Mouse (Mus musculus) ovary, postnatal 14 days (tissue): ENCODE measurements around the gene Hoxc4.

ENCODE experiments used
- DNase-seq: peaks from one replicate; pipeline ENCODE4 v3.0.0; 2022; ENCODE audit warnings: low spot score

Gene Hoxc4

DNA sequence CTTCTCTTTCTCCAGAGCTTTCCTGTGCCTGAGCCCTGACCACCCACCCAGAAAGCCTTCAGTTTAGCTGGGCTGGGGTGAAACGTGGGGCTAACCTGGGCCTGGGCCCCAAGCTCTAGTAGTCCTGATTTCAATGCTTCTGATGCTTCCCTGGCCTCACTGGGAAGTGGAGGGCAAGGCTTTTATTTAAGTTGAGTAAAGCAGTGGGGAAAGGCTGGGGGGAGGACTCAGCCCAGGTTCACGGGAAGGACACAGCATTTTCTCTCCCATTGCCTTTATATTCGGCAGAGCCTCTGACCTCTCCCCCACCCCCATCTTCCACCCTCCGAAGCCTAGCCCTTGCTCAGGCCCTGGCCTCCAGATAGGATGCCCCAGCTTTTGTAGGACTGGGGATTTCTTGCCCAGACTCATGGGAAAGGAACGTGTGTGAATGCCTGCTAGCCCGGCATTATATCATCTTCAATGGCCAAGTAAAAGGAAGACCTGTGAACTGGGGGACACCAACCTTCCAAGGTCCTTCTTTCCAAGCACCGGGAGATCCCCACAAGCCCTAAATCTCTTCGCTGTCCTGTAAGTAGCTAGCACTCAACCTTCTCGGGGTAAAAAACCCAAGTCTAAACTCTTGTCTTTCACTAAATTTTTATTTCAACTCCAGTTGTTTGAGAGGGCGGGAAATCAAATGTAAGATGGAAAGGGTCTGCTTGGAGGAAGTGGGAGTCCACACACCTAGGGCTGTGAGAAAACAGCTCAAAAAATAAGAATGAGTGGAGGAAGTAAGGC, 20.2 kb downstream of the Hoxc4 start:
- no peak for DNase-seq

GRCm38 (mm10) chr15:103039609-103040008, 20.9 kb downstream of the Hoxc4 start:
- DNase-seq = no peak

DNA sequence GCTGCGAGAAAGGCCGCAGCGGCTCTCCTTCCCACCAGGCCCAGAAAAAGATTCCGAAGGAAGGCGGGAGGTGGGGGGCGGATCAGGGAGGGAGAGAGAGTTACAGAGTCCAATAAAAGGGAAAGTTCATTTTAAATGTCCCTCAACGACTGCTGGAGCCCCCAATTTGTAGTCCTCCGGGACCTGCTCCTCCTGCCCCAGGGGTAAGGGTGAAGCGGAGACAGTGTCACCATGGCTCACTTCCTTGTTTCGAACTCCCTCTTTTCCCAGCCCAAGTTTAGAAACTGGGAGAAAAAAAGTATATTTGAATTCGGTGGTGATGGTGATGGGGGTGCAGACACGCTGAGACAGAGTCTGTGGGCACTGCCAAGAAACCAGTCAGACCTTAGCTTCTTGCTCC, 21.9 kb downstream of the Hoxc4 start:
- no peak for DNase-seq

DNA sequence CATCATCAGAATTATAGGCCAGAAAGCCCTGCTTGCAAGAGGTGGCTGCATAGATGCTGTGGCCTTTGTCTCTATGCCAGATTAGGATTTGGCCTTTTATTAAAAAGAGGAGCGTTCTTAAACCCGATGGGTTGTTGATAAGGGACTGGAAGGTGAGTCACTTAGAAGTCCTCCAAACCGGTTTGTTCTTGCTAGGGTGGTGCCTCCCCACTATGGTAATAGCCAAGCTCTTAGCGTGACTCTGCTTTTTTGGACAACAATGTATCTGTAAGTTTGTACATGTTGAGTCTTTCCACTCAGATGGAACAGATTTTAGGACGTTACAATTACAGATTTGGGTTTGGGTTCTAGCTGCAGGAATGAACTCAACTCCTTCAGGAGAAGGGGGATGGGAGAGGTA, 22.9 kb downstream of the Hoxc4 start:
- DNase-seq = no peak

- no peak for DNase-seq
Measured at GRCm38 (mm10) chr15:103042209-103042608, 23.5 kb downstream of the Hoxc4 start.

DNA sequence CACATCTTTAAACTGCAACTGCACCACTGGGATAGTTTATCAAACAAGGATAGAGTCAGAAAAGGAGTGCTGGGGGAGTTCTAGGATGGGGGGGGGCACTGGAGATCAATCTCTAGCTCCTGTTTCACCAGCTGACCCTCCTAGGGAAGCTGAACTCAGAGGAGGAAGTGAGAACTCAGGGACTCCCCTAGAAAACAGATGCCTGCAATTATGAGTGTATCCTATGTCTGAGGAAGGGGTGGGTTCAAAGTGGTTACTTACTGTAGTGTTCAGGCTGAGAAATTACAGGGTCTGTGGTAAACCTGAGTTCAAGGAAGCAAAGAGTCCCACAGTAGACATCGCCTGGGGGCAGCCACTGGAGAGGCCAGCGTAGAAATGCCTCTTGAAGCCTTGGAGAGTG, 32.9 kb downstream of the Hoxc4 start:
- DNase-seq = no peak

DNA sequence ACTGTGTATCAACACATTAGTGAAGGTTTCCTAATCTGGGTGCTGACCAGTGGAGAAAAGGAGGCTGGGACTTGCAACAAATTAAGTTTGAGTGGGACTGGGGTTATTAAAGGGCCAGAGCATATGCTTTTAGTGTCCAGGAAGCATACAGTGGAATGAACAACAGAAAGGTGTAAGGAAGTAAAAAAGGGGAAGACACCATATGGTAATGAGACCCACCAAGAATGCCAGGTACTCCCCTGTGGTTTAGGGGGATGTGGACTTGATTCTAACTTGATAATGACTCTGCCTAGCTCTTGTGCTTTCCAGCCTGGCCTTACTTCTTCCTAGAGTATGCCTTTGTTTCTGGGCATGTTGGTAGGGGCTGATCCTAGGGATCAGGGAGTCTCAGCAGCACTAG, 34.5 kb downstream of the Hoxc4 start:
- DNase-seq = no peak

- no peak for DNase-seq
Measured at GRCm38 (mm10) chr15:103056396-103056795, 37.7 kb downstream of the Hoxc4 start.

- DNase-seq = no peak
Measured at GRCm38 (mm10) chr15:103058715-103059114, 40.0 kb downstream of the Hoxc4 start.

DNA sequence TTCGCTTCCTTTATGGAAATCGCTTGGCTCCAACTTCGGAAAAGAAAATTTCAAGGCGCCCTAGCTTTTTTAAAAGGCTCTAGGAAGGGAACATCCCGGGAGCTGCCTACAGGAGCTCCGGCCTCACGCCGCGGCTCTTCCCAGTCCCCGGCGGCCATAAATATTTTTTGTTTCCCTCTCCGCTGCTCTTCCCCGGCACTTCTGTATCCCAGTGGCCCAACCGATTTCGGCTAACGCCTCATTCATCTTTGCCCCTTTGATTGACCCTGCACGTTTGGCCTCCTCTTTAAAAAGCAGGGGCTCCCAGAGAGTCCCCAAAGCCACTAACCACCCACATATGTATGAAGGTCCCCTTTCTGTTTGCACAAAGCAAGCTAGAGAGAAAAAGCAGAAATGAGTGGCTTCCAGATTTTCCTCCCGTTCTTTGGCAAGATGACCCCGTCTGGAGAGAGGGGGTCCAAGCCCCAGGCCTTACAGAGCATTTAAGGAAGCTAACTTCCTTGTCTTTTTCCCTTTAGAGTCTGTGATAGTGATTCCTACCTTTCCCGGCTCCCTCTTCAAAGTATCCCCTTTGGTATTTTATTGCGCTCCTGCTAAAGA, 40.8 kb downstream of the Hoxc4 start:
- DNase-seq = peak; percentile 30

GRCm38 (mm10) chr15:103060021-103060340, 41.2 kb downstream of the Hoxc4 start:
- DNase-seq = no peak

DNA sequence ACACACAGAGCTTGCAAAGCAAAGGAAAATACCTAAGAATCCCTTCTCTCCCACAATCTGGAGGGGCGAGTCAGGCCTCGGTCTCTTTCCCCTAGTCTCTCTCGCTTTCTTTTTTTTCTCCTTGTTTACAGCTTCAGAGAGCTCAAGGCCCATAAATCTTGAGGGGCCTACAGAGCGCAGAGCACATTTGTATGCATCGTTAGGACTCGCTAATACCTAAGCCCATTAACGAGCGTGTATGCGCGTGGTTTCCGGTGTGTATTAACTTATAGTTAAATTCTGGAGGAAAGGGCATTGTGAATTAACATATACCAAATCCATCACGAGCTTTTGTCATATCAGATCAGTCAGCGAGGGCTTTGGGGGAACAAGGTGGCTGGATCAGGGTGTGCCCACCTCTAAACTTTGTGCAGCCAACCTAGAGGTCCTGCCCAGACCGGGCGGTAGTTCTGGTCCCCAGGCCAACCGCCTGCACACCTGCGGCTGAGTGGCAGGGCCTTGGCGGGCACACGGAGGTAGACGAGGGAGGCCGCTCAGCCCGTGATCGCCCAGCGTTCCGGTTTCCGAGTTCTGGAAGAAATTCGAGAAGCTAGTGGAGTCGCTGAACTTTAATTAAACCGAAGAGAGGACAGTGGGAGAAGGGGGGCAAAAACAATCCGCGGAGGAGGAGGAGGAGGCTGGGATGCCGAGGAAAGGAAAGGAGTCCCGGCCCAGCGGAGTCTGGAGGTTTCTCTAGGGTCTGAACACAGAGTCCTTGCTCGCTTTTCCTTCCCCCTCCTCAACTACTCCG, 41.8 kb downstream of the Hoxc4 start:
- peak; percentile 37 for DNase-seq

- peak; percentile 57 for DNase-seq
Measured at GRCm38 (mm10) chr15:103061131-103061825, 42.5 kb downstream of the Hoxc4 start.

DNA sequence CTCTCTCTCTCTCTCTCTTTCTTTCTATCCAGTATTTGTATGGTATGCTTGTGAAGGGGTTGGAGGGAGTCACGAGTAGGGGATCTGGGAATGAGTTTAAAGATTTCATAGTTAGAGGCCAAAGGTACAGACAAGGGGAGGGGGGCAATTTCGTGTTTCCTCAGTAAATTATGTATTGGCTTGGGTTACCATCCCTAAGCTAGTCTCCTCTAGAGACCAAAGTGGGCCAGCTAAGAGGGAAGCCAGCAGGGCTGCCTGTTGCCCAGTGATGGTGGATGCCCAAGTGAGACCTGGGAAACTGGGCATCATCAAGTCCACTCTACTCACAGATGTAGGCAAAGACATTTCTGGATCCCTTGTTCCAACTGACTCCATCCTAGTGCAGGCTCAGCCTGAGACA, 43.3 kb downstream of the Hoxc4 start:
- DNase-seq = no peak

- DNase-seq = no peak
Measured at GRCm38 (mm10) chr15:103065642-103066041, 46.9 kb downstream of the Hoxc4 start.

- DNase-seq = no peak
Measured at GRCm38 (mm10) chr15:103067701-103068100, 49.0 kb downstream of the Hoxc4 start.

- peak; percentile 32 for DNase-seq
Measured at GRCm38 (mm10) chr15:103069173-103069572, 50.4 kb downstream of the Hoxc4 start.

DNA sequence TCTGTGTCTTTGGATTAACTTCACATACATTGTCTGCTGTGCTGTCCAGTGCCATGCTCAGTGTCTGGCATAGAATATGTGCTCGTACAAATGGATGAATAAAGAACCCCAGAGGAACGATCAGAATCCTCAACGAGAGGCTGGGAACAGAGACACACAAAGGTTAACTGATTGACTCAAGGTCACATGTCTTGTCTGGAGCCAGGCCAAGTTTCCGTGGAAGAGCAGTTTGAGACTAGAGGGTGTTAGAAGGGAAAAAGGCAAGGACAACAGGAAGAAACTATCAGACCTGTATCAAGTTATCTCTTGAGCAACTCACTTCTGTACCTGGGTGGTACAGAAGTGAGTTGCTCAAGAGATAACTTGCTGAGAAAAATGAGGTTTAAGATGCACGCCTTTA, 52.5 kb downstream of the Hoxc4 start:
- DNase-seq = no peak

GRCm38 (mm10) chr15:103074663-103075415, 56.1 kb downstream of the Hoxc4 start:
- no peak for DNase-seq

GRCm38 (mm10) chr15:103077673-103078072, 58.9 kb downstream of the Hoxc4 start:
- no peak for DNase-seq

GRCm38 (mm10) chr15:103082622-103083021, 63.9 kb downstream of the Hoxc4 start:
- DNase-seq = no peak

- DNase-seq = no peak
Measured at GRCm38 (mm10) chr15:103083598-103083997, 64.9 kb downstream of the Hoxc4 start.
